Mouse (Mus musculus): ENCODE data around the gene Rdh16f1. TPM values are rescaled to one million over a fixed set of nuclear protein-coding genes. Genes with fewer than 3 reads are reported as not detected.

Rdh16f1 gene
- polyA plus RNA-seq (2016; fragmentation: Nextera tagmentation; extraction: Ambion mirVana), result 0.11 and 0.18 TPM in 2 replicates

- H3K4me1 ChIP-seq, result peaks cover 21% of the 10 kb centered on the region
- no peaks in the 10 kb centered on the region for H3K27me3 ChIP-seq (replicated peaks)
- ATAC-seq, result no peak
- H3K36me3 ChIP-seq, result no peaks in the 10 kb centered on the region
- no peak within 1 kb of the TSS for H3K9ac ChIP-seq
- no peak within 1 kb of the TSS for H3K4me3 ChIP-seq
- H3K27ac ChIP-seq, result no peak within 1 kb of the TSS
- no peaks in the 10 kb centered on the region for H3K9me3 ChIP-seq (replicated peaks)
- no peak within 1 kb of the TSS for H3K4me2 ChIP-seq
- WGBS (ENCODE audit: insufficient replicate concordance), result 59% methylated on average over 9 of the region's 9 CpGs
These were observed at the start of gene Rdh16f1, which contains the start of gene Rdh1 for GRCm38 (mm10) chr10:127759181-127760110. TSS of gene Rdh16f1 (plus strand) at chr10:127759787. TSS of gene Rdh1 (plus strand) at chr10:127759721.

- no peak for ATAC-seq
- Histone ChIP-seq H3K9ac (no peak overlapping the region), H3K36me3 (no peaks in the 10 kb centered on the region), H3K4me3 (no peak overlapping the region), H3K4me1 (no peaks in the 10 kb centered on the region), H3K27me3 (replicated peaks) (peaks cover 26% of the 10 kb centered on the region; the same call in 1 of the 2 replicates), H3K4me2 (no peak overlapping the region), H3K27ac (no peak overlapping the region), H3K9me3 (replicated peaks) (no peaks in the 10 kb centered on the region)
- 69% methylated on average over 13 of the region's 13 CpGs for WGBS (ENCODE audit: insufficient replicate concordance)
These were observed 49.3 kb upstream of the Rdh16f1 start for GRCm38 (mm10) chr10:127710331-127710730.

- H3K4me1 ChIP-seq, result no peaks in the 10 kb centered on the region
- no peak overlapping the region for H3K4me2 ChIP-seq
- no peak overlapping the region for H3K4me3 ChIP-seq
- H3K9ac ChIP-seq, result no peak overlapping the region
- no peak overlapping the region for H3K27ac ChIP-seq
- H3K36me3 ChIP-seq, result no peaks in the 10 kb centered on the region
- H3K27me3 ChIP-seq (replicated peaks), result peaks cover 29% of the 10 kb centered on the region; the same call in 1 of the 2 replicates
- H3K9me3 ChIP-seq (replicated peaks), result no peaks in the 10 kb centered on the region
- WGBS (ENCODE audit: insufficient replicate concordance), result 55% methylated on average over 6 of the region's 6 CpGs
- ATAC-seq, result no peak
These were observed 46.9 kb upstream of the Rdh16f1 start for GRCm38 (mm10) chr10:127712736-127713135.

GRCm38 (mm10) chr10:127721671-127722418, 37.7 kb upstream of the Rdh16f1 start:
- H3K4me1 ChIP-seq, result peaks cover 34% of the 10 kb centered on the region
- peaks cover 88% of the 10 kb centered on the region for H3K27me3 ChIP-seq (replicated peaks)
- no peak overlapping the region for H3K9ac ChIP-seq
- no peak overlapping the region for H3K27ac ChIP-seq
- H3K9me3 ChIP-seq (replicated peaks), result no peaks in the 10 kb centered on the region
- no peaks in the 10 kb centered on the region for H3K36me3 ChIP-seq
- peak overlapping the region; percentile 14; the same call in 1 of the 2 replicates for H3K4me2 ChIP-seq
- WGBS (ENCODE audit: insufficient replicate concordance), result 29% methylated on average over 20 of the region's 20 CpGs
- ATAC-seq, result no peak
- H3K4me3 ChIP-seq, result no peak overlapping the region

GRCm38 (mm10) chr10:127724178-127724577, 35.4 kb upstream of the Rdh16f1 start, which contains the start of gene Tac2:
TSS of gene Tac2 (plus strand) at chr10:127724478.
- peak within 1 kb of the TSS; percentile 15; the same call in 1 of the 2 replicates for H3K4me3 ChIP-seq
- H3K9ac ChIP-seq, result no peak within 1 kb of the TSS; the same call in 1 of the 2 replicates
- WGBS (ENCODE audit: insufficient replicate concordance), result 55% methylated on average over 3 of the region's 3 CpGs
- ATAC-seq, result no peak
- H3K9me3 ChIP-seq (replicated peaks), result no peaks in the 10 kb centered on the region
- no peak within 1 kb of the TSS for H3K27ac ChIP-seq
- no peaks in the 10 kb centered on the region for H3K36me3 ChIP-seq
- peak within 1 kb of the TSS; percentile 40; the same call in 1 of the 2 replicates for H3K4me2 ChIP-seq
- H3K27me3 ChIP-seq (replicated peaks), result peaks cover 91% of the 10 kb centered on the region
- peaks cover 52% of the 10 kb centered on the region for H3K4me1 ChIP-seq

GRCm38 (mm10) chr10:127725136-127725535, 34.5 kb upstream of the Rdh16f1 start:
- Histone ChIP-seq H3K4me1 (peaks cover 62% of the 10 kb centered on the region), H3K9me3 (replicated peaks) (no peaks in the 10 kb centered on the region), H3K4me3 (peak overlapping the region; percentile 15; the same call in 1 of the 2 replicates), H3K9ac (no peak overlapping the region; the same call in 1 of the 2 replicates), H3K27me3 (replicated peaks) (peaks cover 81% of the 10 kb centered on the region), H3K36me3 (no peaks in the 10 kb centered on the region), H3K4me2 (peak overlapping the region; percentile 40), H3K27ac (no peak overlapping the region)
- 60% methylated on average over 4 of the region's 4 CpGs for WGBS (ENCODE audit: insufficient replicate concordance)
- peak; percentile 67 for ATAC-seq

GRCm38 (mm10) chr10:127728437-127728836, 31.1 kb upstream of the Rdh16f1 start:
- no peaks in the 10 kb centered on the region for H3K36me3 ChIP-seq
- peaks cover 48% of the 10 kb centered on the region for H3K27me3 ChIP-seq (replicated peaks)
- 73% methylated on average over 8 of the region's 8 CpGs for WGBS (ENCODE audit: insufficient replicate concordance)
- no peak overlapping the region for H3K4me3 ChIP-seq
- no peak for ATAC-seq
- H3K4me2 ChIP-seq, result peak overlapping the region; percentile 15
- H3K9ac ChIP-seq, result no peak overlapping the region
- H3K4me1 ChIP-seq, result peaks cover 81% of the 10 kb centered on the region
- H3K9me3 ChIP-seq (replicated peaks), result no peaks in the 10 kb centered on the region
- no peak overlapping the region for H3K27ac ChIP-seq

GRCm38 (mm10) chr10:127730285-127730932, 29.2 kb upstream of the Rdh16f1 start:
- 32% methylated on average over 11 of the region's 11 CpGs for WGBS (ENCODE audit: insufficient replicate concordance)
- no peaks in the 10 kb centered on the region for H3K36me3 ChIP-seq
- peak overlapping the region; percentile 48 for H3K4me2 ChIP-seq
- peak overlapping the region; percentile 18 for H3K9ac ChIP-seq
- peak overlapping the region; percentile 89 for H3K27ac ChIP-seq
- H3K4me1 ChIP-seq, result peaks cover 84% of the 10 kb centered on the region
- no peaks in the 10 kb centered on the region for H3K9me3 ChIP-seq (replicated peaks)
- no peak overlapping the region for H3K4me3 ChIP-seq
- peaks cover 30% of the 10 kb centered on the region for H3K27me3 ChIP-seq (replicated peaks)
- ATAC-seq, result peak; percentile 92

GRCm38 (mm10) chr10:127730933-127731310, 28.7 kb upstream of the Rdh16f1 start:
- Histone ChIP-seq H3K27me3 (replicated peaks) (peaks cover 25% of the 10 kb centered on the region), H3K4me2 (peak overlapping the region; percentile 48), H3K9me3 (replicated peaks) (no peaks in the 10 kb centered on the region), H3K36me3 (no peaks in the 10 kb centered on the region), H3K4me3 (no peak overlapping the region), H3K9ac (peak overlapping the region; percentile 13; the same call in 1 of the 2 replicates), H3K4me1 (peaks cover 84% of the 10 kb centered on the region), H3K27ac (peak overlapping the region; percentile 89)
- WGBS (ENCODE audit: insufficient replicate concordance), result 56% methylated on average over 9 of the region's 9 CpGs
- no peak for ATAC-seq

GRCm38 (mm10) chr10:127731397-127731796, 28.2 kb upstream of the Rdh16f1 start:
- Histone ChIP-seq H3K4me2 (peak overlapping the region; percentile 48), H3K9me3 (replicated peaks) (no peaks in the 10 kb centered on the region), H3K36me3 (no peaks in the 10 kb centered on the region), H3K4me3 (no peak overlapping the region), H3K4me1 (peaks cover 88% of the 10 kb centered on the region), H3K27me3 (replicated peaks) (peaks cover 22% of the 10 kb centered on the region), H3K9ac (0 out of 2 replicates have a peak overlapping the region, but pooled peaks have one; percentile 13), H3K27ac (peak overlapping the region; percentile 89)
- 31% methylated on average over 5 of the region's 5 CpGs for WGBS (ENCODE audit: insufficient replicate concordance)
- ATAC-seq, result no peak

- ATAC-seq, result no peak
- Histone ChIP-seq H3K36me3 (no peaks in the 10 kb centered on the region), H3K27me3 (replicated peaks) (no peaks in the 10 kb centered on the region; the same call in 1 of the 2 replicates), H3K9me3 (replicated peaks) (no peaks in the 10 kb centered on the region), H3K27ac (no peak overlapping the region), H3K4me3 (no peak overlapping the region), H3K9ac (no peak overlapping the region), H3K4me1 (peaks cover 95% of the 10 kb centered on the region), H3K4me2 (no peak overlapping the region)
- WGBS (ENCODE audit: insufficient replicate concordance), result 31% methylated on average over 5 of the region's 5 CpGs
These were observed 25.2 kb upstream of the Rdh16f1 start for GRCm38 (mm10) chr10:127734434-127734833.

All from liver, embryonic 12.5 days (tissue).